Mouse (Mus musculus): ENCODE data around the gene Nrros. TPM values are rescaled to one million over a fixed set of nuclear protein-coding genes. Genes with fewer than 3 reads are reported as not detected.

Nrros gene
- polyA plus RNA-seq, 2 experiments from 2014 or later, result 61.7 to 77.0 TPM

DNA sequence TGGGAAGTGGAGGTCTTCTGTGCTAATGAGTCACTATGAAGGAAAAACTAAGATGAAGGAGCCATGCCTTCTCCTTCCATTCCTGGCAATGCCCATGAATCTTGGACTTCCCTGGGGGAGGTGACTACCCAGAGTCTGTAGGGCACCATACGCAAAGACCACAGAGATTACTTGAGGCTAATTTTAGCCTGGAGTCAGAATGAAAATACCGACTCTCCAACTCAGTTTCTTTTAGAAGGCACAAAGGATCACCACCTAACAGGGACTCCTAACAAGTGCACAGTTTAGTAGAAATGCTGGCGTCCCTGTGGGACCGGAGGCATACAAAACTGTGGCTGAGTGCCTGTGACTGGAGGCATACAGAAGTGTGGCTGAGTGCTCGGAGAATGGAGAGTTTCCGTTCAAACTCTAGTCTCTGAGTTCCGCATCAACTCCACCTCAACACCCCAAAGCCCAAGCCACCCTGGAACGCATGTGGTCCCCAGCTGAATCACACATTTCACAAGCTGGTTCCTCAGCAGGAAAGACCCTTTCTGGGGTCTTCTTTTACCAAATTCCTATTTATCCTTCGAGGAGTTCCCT is 4.6 kb downstream of the Nrros start:
- ATAC-seq, result no peak

DNA sequence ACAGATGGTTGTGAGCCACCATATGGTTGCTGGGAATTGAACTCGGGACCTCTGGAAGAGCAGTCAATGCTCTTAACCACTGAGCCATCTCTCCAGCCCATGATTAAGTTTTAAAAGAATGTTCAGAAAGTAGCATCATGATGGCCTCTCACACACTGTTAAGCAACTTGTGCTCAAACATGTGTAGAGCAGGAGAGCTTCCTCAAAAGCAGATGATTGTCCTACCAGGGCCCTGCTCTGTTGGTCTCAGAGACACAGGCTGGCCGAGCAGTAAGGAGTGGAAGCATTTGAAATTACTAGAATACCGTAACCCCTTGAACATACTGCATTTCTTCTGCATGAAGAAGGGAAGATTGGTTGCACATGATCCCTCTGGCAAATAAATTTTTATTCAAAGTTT is 6.4 kb downstream of the Nrros start:
- ATAC-seq, result no peak

DNA sequence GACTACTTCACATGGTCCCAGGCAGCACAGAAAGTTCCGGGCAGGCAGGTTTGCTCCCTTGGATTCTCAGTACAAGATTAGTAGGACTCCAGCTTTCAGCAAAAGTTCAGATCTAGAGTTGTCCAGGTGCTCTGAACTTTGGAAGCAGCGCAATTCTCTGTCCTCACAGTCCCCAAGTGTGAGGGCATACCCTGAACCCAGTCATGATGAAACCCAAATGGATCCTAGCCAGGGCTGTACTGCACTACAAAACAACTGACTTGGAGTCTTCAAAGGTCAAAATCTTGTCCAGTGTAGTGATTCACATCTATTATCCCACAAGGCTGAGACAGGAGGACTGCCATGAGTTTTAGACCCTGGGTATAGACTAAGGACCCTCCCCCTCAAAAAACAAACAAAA is 8.0 kb downstream of the Nrros start:
- ATAC-seq, result no peak

DNA sequence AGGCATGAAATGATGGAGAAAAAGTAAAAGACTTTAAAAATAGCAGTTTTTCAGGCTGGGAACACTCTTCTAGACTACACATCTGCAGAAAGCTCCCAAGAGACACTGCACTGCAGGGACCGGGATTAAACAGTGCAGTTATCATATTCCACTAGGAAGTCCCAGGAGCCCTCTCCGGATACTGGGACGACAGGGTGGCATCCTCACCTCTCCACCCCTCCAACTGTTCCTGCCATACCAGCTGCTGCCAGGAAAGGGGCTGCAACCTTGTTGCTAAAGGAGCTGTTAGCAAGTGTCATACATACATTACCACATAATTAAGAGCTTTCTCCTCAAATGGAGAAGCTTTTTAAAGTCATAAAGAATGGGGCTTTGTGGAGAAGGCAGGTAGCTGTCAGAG is 8.7 kb downstream of the Nrros start:
- ATAC-seq, result no peak

DNA sequence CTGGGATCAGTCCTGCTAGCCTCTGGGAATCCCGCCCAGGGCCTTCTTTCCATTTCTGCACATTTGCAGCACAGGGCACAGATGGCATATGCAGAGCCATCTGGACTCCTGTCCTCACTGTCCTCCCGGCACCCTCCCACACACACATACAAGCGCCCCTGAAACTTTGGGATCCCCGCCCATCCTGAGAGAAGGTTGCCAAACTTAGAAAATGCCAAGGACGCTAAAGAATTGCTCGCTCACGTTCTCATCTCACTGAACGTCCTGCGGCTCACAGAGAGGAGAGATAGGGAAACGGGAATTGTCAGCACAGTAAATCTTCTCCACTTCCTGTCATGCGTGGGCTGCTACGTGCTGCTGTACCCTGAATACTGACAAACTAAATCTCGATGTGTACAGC is 11.0 kb downstream of the Nrros start:
- no peak for ATAC-seq

DNA sequence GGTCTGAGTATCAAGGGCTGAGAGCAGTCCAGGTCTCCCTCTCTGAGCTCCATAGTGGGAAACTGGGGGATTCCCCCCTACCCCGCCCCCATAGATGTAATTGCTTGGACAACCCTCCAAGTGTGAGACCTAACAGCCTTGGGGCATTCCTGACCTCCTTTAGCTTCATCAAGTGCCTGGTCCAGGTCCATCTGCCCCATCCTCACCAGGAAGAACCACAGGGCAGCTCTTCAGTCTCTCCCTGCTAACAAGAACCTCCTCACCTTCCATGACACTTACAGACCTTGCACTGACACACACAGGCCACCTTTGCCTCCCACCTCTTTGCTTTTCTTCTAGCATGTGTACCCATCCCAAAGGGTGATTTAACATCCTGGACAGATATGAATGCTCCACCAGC is 11.4 kb downstream of the Nrros start:
- ATAC-seq, result no peak

DNA sequence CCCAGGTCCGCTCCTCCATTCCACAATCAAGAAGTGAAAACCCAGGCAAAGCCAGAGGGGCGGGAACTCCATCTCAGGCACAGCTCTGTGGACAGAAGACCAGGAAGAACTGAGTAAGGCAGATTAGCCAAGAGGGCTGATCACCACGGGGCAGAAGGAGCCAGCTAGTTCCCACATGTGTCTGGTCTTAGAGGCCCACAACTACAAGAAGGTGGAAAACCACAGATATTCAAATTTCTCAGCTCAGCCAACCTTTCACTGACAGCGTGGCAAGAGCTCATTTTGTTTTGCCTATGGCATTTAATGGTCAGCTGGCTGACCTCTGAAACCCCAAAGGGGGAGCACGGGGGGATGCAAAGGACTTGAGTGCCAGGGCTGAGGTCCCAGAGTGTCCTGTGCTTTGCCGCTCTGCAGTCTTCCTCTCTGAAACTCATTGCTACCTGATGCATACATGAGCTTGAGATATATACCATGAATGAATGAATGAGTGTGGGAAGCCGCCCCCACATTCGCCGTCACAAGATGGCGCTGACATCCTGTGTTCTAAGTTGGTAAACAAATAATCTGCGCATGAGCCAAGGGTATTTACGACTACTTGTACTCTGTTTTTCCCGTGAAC is 17.7 kb downstream of the Nrros start:
- no peak for ATAC-seq

DNA sequence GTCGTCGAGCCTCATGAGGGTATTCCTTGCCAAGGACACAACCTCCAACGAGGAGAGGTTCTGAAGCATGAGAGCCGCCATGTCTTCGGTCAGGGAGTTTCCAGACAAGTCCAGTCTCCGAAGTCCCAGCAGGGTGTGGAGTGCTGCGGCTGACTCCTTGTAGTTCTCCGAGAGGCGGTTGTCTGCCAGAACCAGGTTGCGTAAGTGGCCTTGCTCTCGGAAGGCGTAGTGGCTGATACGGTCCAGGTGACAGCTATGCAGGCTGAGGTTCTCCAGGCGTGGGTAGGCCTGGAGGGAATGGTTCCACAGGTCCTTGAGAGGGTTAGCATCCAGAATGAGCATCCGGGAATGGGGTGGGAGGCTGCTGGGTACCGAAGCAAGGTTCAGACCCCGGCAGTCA is 20.8 kb downstream of the Nrros start:
- no peak for ATAC-seq

DNA sequence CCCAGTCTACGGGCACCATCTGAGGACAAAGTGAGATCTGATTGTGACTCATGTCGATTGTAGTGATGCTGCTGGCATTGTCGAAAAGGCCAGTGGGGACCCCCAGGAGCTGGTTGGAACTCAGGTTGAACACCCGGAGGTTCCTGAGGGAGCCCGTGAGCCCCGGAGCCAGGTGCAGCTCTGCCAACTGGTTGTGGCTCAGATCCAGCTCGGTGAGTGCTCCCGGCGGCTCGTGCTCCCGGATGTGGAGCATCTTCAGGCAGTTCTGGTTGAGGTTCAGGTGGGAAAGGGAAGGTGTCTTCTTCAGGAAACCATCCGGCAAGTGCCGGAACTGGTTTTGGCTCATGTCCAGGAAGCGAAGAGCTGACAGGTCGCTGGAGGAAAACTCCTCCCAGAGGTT is 21.6 kb downstream of the Nrros start:
- no peak for ATAC-seq

DNA sequence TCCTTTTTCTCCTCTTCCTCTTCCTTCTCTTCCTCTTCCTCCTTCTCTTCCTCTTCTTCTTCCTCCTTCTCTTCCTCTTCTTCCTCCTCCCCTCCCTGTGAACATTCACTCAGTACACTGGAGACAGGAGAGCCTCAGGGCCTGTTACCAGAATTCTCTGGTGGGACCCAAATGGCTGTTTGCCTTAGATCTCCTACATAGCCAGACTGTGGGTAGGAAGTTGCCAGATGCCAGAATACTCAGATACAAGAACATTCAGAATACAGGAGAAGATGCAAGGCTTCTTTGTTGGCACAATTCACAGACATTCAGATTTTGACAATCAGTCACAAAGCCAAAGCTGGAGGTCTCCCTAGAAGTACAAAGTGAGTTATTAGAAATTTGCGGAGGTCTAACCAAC is 26.4 kb downstream of the Nrros start:
- no peak for ATAC-seq

DNA sequence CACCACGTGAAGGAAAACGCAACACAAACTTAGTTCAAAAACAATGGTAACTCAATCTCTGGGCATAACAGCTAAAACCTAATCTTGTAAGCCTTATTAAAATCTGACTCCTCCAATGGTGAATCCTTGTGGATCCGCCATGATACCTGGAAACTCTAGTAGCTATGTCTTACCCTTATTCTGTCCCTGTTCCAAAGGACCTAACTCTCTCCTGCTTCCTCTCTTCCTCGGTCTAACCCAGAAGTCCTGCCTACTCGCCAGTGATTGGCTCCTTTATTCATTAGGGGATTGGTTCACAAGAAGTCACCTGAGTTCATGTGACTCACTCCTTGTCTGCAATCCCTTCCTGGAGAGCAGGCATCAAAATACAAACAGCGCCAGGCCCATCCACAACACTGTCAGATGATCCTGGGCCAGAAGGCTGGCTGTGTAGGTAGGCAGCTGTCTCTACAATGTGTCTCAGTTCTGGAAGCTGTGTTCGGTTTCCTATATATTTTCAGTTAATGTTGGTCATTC is 29.5 kb downstream of the Nrros start:
- no peak for ATAC-seq

DNA sequence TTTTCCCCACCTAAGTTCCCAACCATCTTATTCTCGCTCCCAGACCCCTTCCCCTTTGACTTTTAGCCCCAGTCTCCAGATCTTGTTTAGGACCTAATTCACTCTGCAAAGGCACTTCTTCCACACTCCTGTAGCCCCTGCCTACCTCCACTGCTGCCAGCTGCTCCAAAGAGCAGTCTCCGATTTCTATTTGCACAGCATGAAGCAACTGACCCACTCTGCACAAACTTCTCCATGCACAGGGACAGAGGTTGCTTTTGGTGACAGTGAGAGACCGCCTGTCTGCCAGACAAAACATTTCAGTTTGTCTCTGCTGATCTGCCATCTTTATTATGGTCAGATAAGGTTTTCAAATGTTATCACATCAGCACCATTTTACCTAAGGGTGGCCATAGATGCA is 32.2 kb downstream of the Nrros start:
- ATAC-seq, result no peak

DNA sequence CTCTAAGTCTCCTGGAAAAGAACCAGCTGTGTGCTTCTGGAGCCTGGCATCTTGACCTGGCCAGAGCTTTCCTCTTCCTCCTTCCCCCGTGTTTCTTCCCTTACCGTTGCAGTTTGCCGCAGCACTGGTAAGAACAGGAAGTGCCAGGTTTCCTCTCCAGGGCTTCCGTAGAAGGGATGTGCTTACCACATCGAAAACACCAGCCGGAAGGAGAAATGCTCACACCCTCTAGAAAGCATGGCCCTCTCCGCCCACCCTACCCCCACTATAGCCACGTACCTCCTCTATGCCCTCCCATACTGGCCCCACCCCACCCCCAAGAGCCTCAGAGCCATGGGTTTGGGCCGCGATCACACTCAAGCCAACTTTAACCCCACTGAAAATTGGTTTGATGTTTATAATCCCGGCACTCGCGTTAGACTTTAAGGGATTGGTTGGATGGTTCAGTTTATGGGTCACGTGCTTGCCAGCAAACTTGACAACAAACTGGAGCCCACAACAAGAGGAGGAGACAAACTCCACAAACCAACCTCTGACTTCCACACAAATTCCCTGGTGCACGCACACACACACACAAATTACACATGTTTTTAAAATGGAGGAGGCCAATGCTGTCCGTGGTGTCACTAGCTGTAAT is 35.1 kb downstream of the Nrros start:
- ATAC-seq, result peak; percentile 92

DNA sequence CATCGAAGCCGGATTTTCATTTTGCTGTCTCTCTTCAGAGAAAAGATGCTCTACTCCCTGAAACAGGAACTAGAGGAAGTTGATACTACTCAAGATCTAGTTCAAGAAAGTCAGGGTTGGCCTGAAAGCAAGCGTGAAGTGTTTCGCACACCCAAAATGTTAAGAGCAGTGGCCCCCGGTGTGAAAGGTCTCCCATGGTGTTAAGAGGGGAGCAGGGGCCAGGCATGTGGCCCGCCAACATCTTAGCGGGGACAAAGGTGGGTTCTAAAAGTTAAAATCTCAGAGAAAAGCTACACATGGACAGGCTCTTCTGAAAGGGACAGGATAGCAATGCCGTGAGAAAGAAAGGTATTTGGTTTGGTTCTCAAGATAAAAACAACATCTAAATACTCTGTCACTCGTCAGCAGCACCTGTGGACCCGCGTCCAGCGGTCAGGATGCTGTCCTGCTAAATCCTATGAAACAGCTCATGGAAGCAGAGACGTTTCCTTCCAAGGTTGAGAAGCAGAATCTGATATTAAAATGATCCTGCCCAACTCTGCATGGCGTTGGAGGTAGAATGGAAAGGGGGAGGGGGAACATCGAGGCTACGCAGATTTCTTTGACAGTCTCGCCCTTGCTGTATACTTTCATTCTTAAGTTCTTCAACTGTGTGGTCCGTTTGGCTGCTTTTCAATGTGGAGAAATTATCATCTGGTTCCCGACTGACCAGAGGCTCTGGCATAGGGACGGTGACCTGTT is 35.8 kb downstream of the Nrros start:
- peak; percentile 57 for ATAC-seq

DNA sequence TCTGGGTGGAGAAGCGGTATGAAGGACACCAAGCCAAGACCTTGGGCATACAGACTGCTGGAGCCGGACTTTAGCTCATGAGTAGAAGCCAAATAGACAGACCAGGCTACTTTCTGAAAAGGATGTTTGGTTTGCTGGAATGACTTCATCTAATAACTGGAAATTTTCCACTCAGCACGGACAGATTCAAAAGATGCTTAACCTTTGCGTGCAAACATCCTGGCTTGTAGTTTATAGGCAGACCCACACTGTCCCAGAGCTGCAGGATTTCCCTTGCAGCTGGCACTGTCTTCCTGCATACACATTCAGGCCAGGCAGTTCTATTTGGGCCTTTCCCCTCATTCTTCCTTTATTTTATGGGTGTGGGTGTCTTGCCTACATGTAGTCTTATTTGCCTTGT is 38.3 kb downstream of the Nrros start:
- ATAC-seq, result no peak

DNA sequence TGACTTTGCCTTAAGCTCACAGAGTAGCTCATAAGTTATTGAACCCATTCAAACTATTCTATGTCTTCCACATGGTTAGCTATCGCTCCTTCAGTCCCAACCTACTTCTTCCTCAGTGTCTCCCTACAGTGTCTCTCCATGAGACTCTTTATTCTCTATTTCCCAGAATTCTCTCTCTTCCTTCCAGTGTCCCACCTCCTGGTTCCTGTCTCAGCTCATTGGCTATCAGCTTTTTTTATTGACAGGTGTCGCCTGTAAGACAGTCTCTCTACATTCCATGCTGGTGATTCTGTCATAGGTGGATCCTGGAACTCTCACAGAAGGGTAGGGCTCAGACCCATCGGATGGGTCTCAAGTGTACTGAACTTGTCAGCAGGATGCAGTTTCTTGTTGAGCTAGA is 40.0 kb downstream of the Nrros start:
- no peak for ATAC-seq

DNA sequence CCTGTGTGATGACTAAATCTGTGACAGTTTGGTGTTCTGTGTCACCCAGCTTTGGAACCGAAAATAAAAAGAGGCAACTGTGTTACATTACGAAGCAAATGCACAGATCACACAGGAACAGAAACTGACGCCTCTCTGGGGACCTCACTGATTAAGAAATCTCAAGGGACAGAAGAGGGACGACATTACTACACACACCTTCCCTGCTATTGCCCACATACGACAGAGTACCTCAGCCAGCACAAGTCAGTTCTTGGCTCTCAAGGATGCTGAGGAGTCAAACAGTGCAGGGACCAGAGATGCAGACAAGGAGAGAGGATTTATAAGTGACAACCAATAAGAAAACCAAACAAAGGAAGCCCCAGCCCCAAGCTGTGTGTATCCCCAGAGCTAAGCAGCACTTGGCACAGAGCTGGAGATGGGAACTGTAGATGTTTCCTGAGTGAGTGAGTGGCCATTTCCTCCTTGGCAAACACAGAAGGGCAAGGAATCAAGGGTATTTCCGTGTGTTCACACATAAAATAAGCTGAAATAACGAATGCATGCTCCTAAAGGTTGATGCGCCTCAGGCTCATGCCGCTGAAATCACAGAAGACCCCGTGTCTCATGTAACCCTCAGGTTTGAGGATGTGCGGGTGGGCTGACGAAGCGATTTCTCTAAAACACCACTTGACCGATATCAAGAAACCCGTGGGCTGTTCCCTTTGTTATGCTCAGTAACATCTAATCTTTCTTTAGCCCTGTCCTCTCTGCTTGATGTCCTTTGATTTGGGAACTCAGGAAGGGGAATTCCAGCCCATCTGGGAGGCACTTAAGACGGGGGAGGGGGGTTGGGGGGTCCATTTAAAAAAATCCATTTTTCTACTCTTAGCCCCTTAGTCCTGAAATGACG is 40.7 kb downstream of the Nrros start:
- ATAC-seq, result peak; percentile 28

DNA sequence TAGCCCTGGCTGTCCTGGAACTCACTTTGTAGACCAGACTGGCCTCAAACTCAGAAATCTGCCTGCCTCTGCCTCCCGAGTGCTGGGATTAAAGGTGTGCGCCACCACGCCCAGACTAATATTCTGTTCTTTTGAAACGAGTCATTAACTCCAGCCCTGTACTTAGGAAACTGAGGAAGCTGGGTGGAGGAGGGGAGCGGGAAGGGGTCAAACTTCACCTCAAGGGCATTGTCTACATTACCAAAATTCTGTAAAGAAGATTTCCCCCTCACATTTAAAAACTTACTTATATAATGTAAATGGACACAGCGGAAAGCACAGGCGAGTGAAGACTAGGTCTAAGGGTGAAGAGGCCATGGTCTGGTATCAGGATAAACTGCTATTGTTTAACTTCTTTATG is 41.4 kb downstream of the Nrros start:
- no peak for ATAC-seq

DNA sequence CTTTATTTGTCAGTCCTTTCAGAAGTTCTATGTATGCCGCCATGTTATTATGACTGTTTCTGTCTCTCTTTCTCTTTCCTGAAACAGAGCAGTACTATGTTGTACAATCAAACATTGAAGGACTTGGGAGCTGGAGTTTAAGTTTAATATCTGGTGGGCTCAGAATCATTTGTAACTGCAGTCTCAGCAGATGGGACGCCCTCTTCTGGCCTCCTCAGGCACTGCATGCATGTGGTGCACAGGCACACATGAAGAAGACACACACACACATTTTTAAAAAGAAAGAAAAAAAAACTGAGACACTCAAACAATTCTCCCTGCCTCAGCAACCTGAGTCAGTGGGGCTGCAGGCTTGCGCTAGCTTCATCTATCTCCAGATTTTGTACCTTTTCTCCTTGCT is 44.9 kb downstream of the Nrros start:
- no peak for ATAC-seq

DNA sequence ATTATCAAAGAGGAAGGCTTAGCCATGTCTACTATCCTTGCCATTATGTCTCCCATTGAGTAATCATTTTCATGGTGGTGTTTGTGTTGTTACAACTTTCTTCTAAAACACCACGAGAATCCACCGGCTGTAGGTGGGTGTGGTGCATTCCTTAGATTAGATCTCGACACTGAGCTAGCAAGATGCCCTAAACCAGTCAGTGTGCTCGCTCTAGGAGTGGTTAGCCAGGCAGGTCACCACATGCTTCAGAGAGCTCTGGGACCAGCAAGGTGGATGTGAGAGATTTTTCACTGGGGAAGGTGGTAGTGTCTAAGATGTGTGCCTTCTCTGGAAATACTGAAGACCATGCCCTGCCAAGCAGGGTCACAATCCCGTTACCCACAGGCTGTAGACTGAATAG is 49.2 kb downstream of the Nrros start:
- ATAC-seq, result no peak

DNA sequence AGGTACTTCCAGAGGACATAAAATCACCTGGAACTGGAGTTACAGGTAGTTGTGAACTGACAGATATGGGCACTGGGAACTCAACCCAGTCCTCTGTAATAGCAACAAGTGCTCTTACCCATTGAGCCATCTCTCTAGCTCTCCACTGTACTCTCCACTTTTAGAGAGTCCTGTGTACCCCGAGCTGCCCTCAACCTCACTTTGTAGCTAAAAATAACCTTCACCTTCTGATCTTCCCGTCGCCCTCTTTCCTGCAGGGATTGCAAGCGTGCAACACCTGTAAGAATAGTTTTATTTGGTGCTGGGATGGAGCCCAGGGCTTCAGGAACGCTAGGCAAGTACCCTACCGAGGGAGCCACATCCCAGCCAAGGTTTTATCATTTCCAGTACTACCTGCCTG is 49.6 kb downstream of the Nrros start:
- ATAC-seq, result no peak

DNA sequence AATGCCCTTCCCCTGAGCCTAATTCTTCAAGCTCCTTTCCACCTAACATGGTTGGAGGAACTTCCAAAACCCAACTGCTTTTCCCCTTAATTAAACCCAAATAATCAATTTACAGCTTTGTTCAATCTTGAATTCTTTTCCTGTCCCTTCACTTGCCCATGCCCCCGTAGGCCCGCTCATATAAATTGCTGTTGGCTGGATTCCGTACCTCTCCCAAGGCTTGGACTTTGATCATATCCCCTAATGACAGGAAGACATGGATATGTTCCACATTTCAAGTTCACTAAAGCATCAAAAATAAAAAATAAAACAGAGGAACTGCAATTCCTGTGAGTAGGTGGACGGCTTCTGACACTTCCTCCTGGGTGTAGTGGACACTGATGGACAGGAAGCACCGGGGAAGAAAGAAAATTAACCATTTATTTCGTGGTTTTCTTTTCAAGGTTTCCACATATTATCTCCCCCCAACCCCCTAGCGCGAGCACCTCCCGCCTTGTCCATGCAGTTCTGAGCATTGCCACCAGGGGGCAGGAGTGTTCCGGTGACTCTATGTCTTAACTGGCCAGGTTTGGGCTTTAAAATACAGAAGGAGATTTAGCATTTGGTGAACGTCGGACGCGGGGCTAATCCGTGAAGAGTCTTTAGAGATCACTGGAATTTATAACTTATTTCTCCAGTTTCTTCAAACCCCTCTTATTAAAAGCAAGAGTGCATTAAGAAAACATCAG is 50.3 kb downstream of the Nrros start:
- no peak for ATAC-seq

Data from CD4-positive, CD25-positive, alpha-beta regulatory T cell, adult 4 months (primary cell).